Mouse (Mus musculus) heart, embryonic 13.5 days (tissue): ENCODE measurements around the gene Mas1. TPM values are rescaled to one million over a fixed set of nuclear protein-coding genes. Genes with fewer than 3 reads are reported as not detected.

Source experiments
- ATAC-seq: fragments of 200-750 bp; cut with Nextera tagmentation; 2 replicates; pipeline ENCODE4 v1.8.0; 2017; ENCODE audit warnings: moderate TSS enrichment; ENCODE audit not compliant: insufficient number of reproducible peaks, low FRiP score, low TSS enrichment; ENCODE audit errors: extremely low read depth
- H3K27ac ChIP-seq: fragments of 300-500 bp; sonication (generic); replicated peaks from 2 replicates; pipeline ENCODE4 v1.5.1; 2015; ENCODE audit warnings: moderate library complexity, mild to moderate bottlenecking, inconsistent platforms
- H3K27me3 ChIP-seq: fragments of 300-500 bp; sonication (generic); replicated peaks from 2 replicates; pipeline ENCODE4 v1.6.1; 2015; ENCODE audit warnings: mild to moderate bottlenecking, inconsistent platforms
- H3K36me3 ChIP-seq: fragments of 300-500 bp; sonication (generic); 2 replicates; pipeline ENCODE4 v1.6.1; 2015; ENCODE audit warnings: mild to moderate bottlenecking, inconsistent platforms
- H3K4me1 ChIP-seq: fragments of 300-500 bp; sonication (generic); 2 replicates; pipeline ENCODE4 v1.6.1; 2015; ENCODE audit warnings: inconsistent platforms
- H3K4me2 ChIP-seq: fragments of 300-500 bp; sonication (generic); 2 replicates; pipeline ENCODE4 v1.6.1; 2015; ENCODE audit warnings: inconsistent platforms, mild to moderate bottlenecking, moderate library complexity
- H3K4me3 ChIP-seq: fragments of 300-500 bp; sonication (generic); 2 replicates; pipeline ENCODE4 v1.5.1; 2015; ENCODE audit warnings: moderate library complexity, mild to moderate bottlenecking, inconsistent platforms
- H3K9ac ChIP-seq: fragments of 300-500 bp; sonication (generic); 2 replicates; pipeline ENCODE4 v1.6.1; 2015; ENCODE audit warnings: inconsistent platforms, mild to moderate bottlenecking, moderate library complexity
- H3K9me3 ChIP-seq: fragments of 300-500 bp; sonication (generic); 2 replicates; pipeline ENCODE4 v1.6.1; 2016; ENCODE audit warnings: inconsistent platforms
- WGBS: fragments of 180-500 bp; shearing (Covaris S2); methylation state at CpG from one replicate; pipeline ENCODE4 v1.1.7; 2015; ENCODE audit warnings: mixed read lengths; 5-methylcytosine and 5-hydroxymethylcytosine counted together
- polyA plus RNA-seq: library from polyadenylated mRNA; unstranded; fragments of >200 nt; fragmentation: Nextera tagmentation; extraction: Ambion mirVana; gene quantifications from 2 replicates; pipeline ENCODE4 v1.2.1, GENCODE M21; 2015

Mas1 gene
- polyA plus RNA-seq, 1 experiment from 2014 or later, result 0.25 TPM

DNA sequence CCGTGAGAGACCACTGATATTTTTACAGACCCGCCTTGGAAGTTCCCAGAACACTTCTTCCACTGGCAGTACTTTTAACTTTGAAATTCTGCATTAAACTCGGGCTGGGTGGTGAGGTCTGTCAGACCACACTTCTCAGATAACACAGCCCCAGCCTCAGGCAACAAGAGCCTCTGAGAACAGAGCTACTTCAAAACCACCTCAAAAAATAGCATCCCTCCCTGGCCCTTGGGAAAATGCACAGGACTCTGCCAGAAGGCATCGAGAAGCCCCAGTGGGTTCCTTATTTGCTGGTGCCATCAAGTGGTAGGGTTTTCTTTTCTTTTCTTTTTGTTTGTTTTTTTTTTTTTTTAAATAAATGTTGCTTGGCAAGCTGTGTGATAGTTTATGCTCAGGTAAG, 697 bp upstream of the Mas1 start:
- no peak overlapping the region for H3K4me2 ChIP-seq
- H3K9ac ChIP-seq, result no peak overlapping the region
- no peaks in the 10 kb centered on the region for H3K36me3 ChIP-seq
- no peak for ATAC-seq
- 10% methylated on average over 4 of the region's 4 CpGs for WGBS
- H3K27ac ChIP-seq, result 0 out of 2 replicates have a peak overlapping the region, but pooled peaks have one; percentile 48
- peaks cover 27% of the 10 kb centered on the region for H3K4me1 ChIP-seq
- no peaks in the 10 kb centered on the region for H3K9me3 ChIP-seq
- no peak overlapping the region for H3K4me3 ChIP-seq
- peaks cover 23% of the 10 kb centered on the region for H3K27me3 ChIP-seq

DNA sequence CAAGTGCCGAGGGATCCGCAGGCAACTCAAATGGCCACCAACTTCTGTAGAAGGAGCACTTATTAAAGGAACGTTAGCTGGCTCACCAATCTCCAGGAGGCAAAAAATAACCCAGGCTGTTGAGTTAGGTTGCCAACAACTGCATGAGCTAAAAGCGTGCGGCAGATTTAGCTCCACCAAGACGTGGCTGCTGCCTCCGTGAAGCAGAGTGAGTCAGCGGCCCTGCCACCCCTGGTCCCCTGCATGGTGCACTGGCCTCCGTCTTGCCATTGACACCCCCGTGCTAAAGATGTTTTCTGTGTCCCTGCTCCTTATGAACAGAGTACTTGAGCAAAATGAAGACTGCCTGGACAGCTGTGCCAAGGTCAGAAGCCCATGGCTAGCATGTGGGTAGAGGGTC, 1.1 kb downstream of the Mas1 start:
- no peaks in the 10 kb centered on the region for H3K9me3 ChIP-seq
- no peak for ATAC-seq
- H3K27me3 ChIP-seq, result peaks cover 15% of the 10 kb centered on the region; the same call in 1 of the 2 replicates
- 45% methylated on average over 10 of the region's 10 CpGs for WGBS
- H3K27ac ChIP-seq, result peak overlapping the region; percentile 61
- no peaks in the 10 kb centered on the region for H3K36me3 ChIP-seq
- no peak overlapping the region for H3K9ac ChIP-seq
- peaks cover 23% of the 10 kb centered on the region for H3K4me1 ChIP-seq
- 0 out of 2 replicates have a peak overlapping the region, but pooled peaks have one; percentile 19 for H3K4me2 ChIP-seq
- H3K4me3 ChIP-seq, result no peak overlapping the region

DNA sequence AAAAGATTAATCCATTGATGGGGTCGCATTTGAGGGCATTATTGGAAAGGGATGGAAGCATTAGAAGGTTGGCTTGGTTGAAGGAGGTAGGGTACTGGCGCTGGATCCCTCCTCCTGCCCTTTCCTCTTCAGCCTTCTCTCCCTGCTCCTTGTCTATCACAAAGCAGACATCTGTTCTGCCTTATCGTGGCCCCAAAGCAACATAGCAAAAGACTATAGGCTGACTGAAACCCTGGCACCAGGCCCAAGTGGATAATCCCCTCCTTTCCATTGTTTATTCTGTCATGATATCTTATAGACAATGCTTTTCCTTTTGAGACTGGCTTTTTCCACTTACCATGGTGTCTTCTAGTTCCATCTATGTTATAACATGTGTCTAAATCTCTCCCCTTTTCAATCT, 2.5 kb downstream of the Mas1 start:
- no peak for ATAC-seq
- no peak overlapping the region for H3K4me3 ChIP-seq
- H3K4me1 ChIP-seq, result peaks cover 23% of the 10 kb centered on the region
- WGBS, result 46% methylated on average over 3 of the region's 3 CpGs
- no peak overlapping the region for H3K4me2 ChIP-seq
- H3K27me3 ChIP-seq, result 0 out of 2 replicates have a peak, but pooled peaks cover 5% of the 10 kb centered on the region
- no peaks in the 10 kb centered on the region for H3K9me3 ChIP-seq
- no peak overlapping the region for H3K9ac ChIP-seq
- no peaks in the 10 kb centered on the region for H3K36me3 ChIP-seq
- no peak overlapping the region for H3K27ac ChIP-seq

DNA sequence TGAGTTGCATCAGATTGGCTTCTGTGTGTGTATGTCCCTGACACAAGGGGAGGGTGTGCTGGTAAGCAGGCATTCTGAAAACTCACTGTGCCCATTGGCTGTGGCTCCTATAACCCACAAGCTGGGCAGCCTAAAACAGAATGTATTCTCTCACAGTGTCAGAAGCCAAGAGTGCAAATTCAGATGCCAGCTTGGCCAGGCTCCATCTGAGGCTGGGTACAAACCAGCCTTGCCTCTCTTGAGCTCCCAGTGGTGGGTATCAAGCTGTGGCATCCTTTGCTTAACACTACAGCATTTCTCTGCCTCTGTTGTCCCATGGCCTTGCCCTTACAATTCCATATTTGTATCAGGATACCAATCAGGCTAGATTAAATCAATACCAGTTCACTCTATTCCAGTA, 3.8 kb downstream of the Mas1 start:
- H3K9me3 ChIP-seq, result no peaks in the 10 kb centered on the region
- no peak overlapping the region for H3K27ac ChIP-seq
- no peak overlapping the region for H3K4me3 ChIP-seq
- H3K4me2 ChIP-seq, result no peak overlapping the region
- no peak overlapping the region for H3K9ac ChIP-seq
- ATAC-seq, result no peak
- H3K27me3 ChIP-seq, result 0 out of 2 replicates have a peak, but pooled peaks cover 5% of the 10 kb centered on the region
- H3K36me3 ChIP-seq, result no peaks in the 10 kb centered on the region
- peaks cover 22% of the 10 kb centered on the region for H3K4me1 ChIP-seq

DNA sequence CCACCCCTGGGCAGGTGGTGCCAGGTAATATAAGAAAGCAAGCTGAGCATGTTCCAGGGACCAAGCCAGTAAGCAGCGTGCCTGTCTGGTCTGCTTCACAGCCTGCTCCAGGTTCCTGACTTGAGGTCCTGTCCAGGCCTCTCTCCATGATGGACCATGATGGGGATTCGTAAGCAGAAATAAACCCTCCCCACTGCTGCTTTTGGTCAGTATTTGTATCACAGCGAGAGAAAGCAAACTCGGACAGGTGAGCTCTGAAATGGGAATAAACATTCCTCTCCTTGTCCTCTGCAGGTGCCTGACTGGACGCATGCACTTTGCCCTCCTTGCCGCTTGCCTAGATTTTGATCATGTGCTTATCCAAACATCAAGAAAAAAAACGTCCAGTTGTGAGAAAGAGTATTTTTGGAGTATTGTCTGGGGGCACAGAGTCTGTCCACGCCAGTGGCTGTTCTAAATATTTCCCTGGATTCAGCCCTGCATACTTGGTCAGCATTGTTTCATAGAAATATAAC, 8.9 kb downstream of the Mas1 start:
- no peaks in the 10 kb centered on the region for H3K36me3 ChIP-seq
- H3K4me3 ChIP-seq, result no peak overlapping the region
- no peak overlapping the region for H3K27ac ChIP-seq
- H3K9me3 ChIP-seq, result no peaks in the 10 kb centered on the region; the same call in 1 of the 2 replicates
- no peak for ATAC-seq
- 72% methylated on average over 8 of the region's 8 CpGs for WGBS
- H3K4me2 ChIP-seq, result no peak overlapping the region
- no peak overlapping the region for H3K9ac ChIP-seq
- H3K4me1 ChIP-seq, result no peaks in the 10 kb centered on the region
- H3K27me3 ChIP-seq, result 0 out of 2 replicates have a peak, but pooled peaks cover 5% of the 10 kb centered on the region

DNA sequence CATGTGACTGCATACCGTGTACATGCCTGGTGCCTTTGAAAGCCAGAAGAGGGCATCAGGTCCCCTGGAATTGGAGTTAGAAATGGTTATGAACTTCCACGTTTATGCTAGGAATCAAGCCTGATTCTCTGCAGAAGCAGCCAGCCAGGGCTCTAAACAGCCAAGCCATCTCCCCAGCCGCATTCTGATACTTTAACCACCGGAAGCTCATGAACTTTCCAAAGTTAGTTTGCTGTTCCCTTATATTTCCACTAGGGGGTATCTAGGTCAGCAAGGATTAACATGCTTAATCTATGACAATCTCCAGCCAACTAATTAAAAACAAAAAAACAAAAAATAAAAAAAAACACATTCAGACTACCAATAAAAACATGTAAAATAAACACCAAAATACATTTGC, 9.9 kb downstream of the Mas1 start:
- no peak for ATAC-seq
- Histone ChIP-seq H3K9me3 (no peaks in the 10 kb centered on the region; the same call in 1 of the 2 replicates), H3K36me3 (no peaks in the 10 kb centered on the region), H3K9ac (no peak overlapping the region), H3K4me1 (no peaks in the 10 kb centered on the region), H3K4me3 (no peak overlapping the region), H3K27ac (no peak overlapping the region), H3K27me3 (0 out of 2 replicates have a peak, but pooled peaks cover 3% of the 10 kb centered on the region), H3K4me2 (no peak overlapping the region)
- WGBS, result 44% methylated on average over 4 of the region's 4 CpGs

DNA sequence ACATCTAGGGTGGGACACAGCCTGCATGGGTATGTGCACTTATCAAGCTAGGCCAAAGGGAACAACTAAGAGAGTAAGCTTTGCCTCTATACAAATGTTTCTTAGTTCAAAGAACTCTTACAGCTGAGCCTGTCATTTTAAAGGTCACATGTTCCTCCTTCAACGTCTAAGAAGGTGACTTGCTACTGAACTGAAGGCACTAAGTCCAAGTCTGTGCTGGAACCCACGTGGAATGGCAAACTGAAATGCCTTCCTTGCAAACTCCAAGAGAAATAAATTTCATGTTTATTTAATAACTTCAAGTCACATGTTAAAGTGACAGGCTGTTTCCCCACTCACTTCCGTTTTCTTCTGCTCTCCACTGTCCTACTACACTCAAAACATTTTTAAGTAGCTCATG, 10.5 kb downstream of the Mas1 start:
- H3K36me3 ChIP-seq, result no peaks in the 10 kb centered on the region
- 0 out of 2 replicates have a peak, but pooled peaks cover 3% of the 10 kb centered on the region for H3K27me3 ChIP-seq
- no peaks in the 10 kb centered on the region for H3K4me1 ChIP-seq
- H3K4me2 ChIP-seq, result no peak overlapping the region
- H3K9ac ChIP-seq, result no peak overlapping the region
- 42% methylated on average over 3 of the region's 3 CpGs for WGBS
- no peak for ATAC-seq
- H3K9me3 ChIP-seq, result no peaks in the 10 kb centered on the region; the same call in 1 of the 2 replicates
- no peak overlapping the region for H3K27ac ChIP-seq
- H3K4me3 ChIP-seq, result no peak overlapping the region

DNA sequence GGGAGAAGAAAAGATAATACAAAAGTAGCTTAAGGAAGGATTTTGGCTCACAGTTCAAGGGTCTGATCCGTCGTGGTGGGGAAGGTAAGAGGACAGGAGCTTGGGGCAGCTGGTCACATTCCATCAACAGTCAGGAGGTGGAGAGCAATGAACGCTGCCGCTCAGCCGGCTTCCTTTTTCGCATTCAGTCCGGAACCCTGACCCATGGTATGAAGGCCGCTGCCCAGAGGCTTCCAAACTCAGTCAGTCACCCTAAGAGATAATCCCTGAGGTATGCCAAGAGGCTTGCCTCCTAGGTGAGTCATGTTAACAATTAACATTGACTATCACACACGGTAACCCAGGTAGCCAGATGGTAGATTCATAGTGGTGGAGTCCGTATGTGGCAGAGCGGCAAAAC, 13.6 kb downstream of the Mas1 start:
- WGBS, result 91% methylated on average over 11 of the region's 11 CpGs
- no peak overlapping the region for H3K27ac ChIP-seq
- no peak overlapping the region for H3K4me3 ChIP-seq
- no peak overlapping the region for H3K4me2 ChIP-seq
- H3K9ac ChIP-seq, result no peak overlapping the region
- no peaks in the 10 kb centered on the region; the same call in 1 of the 2 replicates for H3K9me3 ChIP-seq
- H3K36me3 ChIP-seq, result no peaks in the 10 kb centered on the region
- H3K27me3 ChIP-seq, result 0 out of 2 replicates have a peak, but pooled peaks cover 3% of the 10 kb centered on the region
- ATAC-seq, result no peak
- 0 out of 2 replicates have a peak, but pooled peaks cover 3% of the 10 kb centered on the region for H3K4me1 ChIP-seq

DNA sequence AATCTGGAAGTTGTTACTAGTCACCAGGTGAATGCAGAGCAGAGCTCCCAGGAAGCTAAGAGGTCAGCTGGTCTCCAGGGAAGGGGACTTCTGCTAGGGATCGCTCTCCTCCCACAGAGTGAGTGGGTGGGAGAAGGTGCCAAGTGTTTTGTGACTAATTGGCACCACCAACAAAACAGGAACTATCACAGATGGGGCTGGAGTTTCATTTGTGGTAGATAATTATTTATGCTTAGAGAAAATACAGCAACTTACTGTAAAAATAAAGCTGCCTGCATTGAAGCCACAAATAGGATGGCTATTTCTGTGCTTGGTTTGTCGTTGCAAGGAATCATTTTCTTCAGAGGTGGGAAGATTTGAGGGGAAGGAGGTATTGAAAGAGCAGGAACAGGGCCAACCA, 14.1 kb downstream of the Mas1 start:
- H3K4me2 ChIP-seq, result no peak overlapping the region
- H3K27ac ChIP-seq, result no peak overlapping the region
- no peaks in the 10 kb centered on the region; the same call in 1 of the 2 replicates for H3K9me3 ChIP-seq
- H3K4me3 ChIP-seq, result no peak overlapping the region
- H3K27me3 ChIP-seq, result 0 out of 2 replicates have a peak, but pooled peaks cover 3% of the 10 kb centered on the region
- no peak for ATAC-seq
- no peak overlapping the region for H3K9ac ChIP-seq
- no peaks in the 10 kb centered on the region for H3K36me3 ChIP-seq
- 64% methylated on average over 2 of the region's 2 CpGs for WGBS
- H3K4me1 ChIP-seq, result 0 out of 2 replicates have a peak, but pooled peaks cover 3% of the 10 kb centered on the region

DNA sequence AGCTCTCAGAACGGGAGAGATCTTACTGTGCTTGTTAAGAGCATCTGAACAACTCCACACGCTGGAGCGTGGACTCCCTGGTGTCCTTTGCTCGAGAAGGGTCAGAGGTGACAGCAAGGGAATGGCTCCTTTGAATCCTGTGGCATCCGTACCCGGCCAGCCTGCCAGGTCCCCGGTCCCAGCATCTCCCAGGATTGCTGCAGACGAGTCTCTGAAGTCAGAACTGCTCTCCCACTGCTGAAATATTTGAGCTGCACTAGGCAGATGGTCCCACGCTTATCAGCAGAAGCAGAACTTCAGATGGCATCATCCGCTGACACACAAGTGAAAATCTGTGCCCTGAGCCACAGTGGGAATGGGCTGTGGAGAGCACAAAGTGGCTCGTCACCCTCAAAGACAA, 16.3 kb downstream of the Mas1 start:
- Histone ChIP-seq H3K36me3 (no peaks in the 10 kb centered on the region), H3K9ac (no peak overlapping the region), H3K4me2 (no peak overlapping the region), H3K27ac (no peak overlapping the region), H3K9me3 (no peaks in the 10 kb centered on the region; the same call in 1 of the 2 replicates), H3K4me3 (no peak overlapping the region), H3K27me3 (0 out of 2 replicates have a peak, but pooled peaks cover 3% of the 10 kb centered on the region), H3K4me1 (0 out of 2 replicates have a peak, but pooled peaks cover 3% of the 10 kb centered on the region)
- ATAC-seq, result no peak
- WGBS, result 67% methylated on average over 11 of the region's 11 CpGs

DNA sequence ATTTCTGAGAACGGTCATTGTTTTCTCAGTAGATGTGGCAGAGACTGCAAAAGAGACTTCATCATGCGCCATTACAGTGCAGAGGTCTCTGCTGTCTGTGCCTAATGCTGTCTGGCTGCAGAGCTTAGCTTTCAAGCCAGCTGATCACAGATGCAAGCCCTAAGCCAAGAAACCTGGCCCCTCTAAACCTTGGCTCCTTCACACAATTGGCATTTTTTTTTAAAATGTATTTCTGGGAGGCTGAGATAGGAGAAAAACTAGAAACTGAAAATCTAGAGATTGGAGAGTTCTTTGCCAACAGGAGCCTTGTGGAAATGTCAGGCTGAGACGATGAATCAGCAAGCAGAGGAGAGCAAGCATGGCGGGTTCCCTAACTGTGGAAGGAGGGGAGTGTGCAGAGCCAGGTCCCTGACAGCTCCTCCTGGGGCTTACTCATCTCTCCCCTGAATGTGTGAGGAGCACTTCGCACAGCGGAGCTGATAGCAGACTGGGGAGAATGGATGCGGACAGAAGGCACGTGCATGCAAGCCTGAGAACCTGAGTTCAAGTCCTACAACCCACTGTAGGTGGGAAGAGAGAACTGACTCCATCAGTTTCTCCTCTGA, 18.1 kb downstream of the Mas1 start:
- Histone ChIP-seq H3K4me1 (0 out of 2 replicates have a peak, but pooled peaks cover 3% of the 10 kb centered on the region), H3K9me3 (no peaks in the 10 kb centered on the region; the same call in 1 of the 2 replicates), H3K27me3 (0 out of 2 replicates have a peak, but pooled peaks cover 3% of the 10 kb centered on the region), H3K4me3 (no peak overlapping the region), H3K9ac (no peak overlapping the region), H3K36me3 (no peaks in the 10 kb centered on the region), H3K4me2 (no peak overlapping the region), H3K27ac (no peak overlapping the region)
- 75% methylated on average over 8 of the region's 8 CpGs for WGBS
- no peak for ATAC-seq
